Comparison of ENCODE assay signal across 16 mouse cellular contexts in the genomic region with DNA sequence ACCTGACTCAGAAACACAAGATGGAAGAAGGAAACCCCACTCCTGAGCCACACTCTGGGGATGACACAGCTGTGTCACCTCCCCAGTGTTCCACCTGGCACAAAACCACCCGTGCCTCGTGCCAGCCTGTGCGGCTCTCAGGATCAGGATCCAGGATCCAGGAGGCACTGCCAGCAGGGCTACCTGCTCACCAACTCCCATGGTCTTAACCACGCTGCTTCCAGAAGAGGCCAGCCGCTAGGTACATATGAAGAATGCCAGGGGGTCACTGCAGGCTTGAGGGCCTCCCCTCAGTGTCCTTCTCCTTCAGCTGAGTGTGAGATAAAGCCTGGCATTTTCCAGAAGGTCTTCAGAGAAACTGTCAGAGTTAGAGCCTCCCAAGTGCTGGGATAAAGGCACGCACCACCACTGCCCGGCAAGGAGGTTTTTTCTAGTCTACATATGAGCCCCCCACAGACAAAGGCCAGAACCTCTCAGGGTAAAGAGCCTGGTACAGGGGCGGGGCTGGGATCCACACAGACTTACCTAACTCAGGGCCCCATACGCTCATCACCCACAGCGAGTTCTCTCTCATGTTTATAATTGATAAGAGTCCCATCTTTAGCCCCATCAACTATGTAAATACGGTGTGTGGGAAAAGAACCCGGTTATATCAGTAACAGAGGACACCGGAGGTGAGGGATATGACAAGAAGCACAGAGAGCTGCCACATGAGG. TPM values are rescaled to one million over a fixed set of nuclear protein-coding genes. Genes with fewer than 3 reads are reported as not detected.
DNase-seq lines count a peak whose midpoint lies in the region; ATAC-seq lines count a peak whose summit lies in the region.
"Had no signal": no experiment of that assay in that cellular context is flagged by ENCODE, and none has a peak within 500 bp of the region (broad histone marks: within the 10 kb centered on the region; RNA-seq: fewer than 3 reads in every experiment).

No protein-coding gene starts in this region.

- no peak overlapping the region for H3K4me2 ChIP-seq in kidney, embryonic 15.5 days
- no peak overlapping the region for H3K4me2 ChIP-seq in intestine, embryonic 15.5 days (replicated peaks)
- H3K4me2 ChIP-seq: limb, embryonic 13.5 days had no signal

- H3K4me1 ChIP-seq in kidney, embryonic 15.5 days: peaks cover 42% of the 10 kb centered on the region
- peaks cover 23% of the 10 kb centered on the region for H3K4me1 ChIP-seq in intestine, embryonic 15.5 days (replicated peaks)

- no peak overlapping the region for H3K4me3 ChIP-seq in kidney, embryonic 15.5 days (replicated peaks)
- H3K4me3 ChIP-seq in intestine, embryonic 15.5 days (replicated peaks): no peak overlapping the region
- H3K4me3 ChIP-seq: limb, embryonic 13.5 days had no signal

- WGBS in kidney, embryonic 15.5 days: 90% methylated on average over 13 of the region's 13 CpGs
- WGBS in intestine, embryonic 15.5 days: 72% methylated on average over 13 of the region's 13 CpGs

- no peak overlapping the region for H3K9ac ChIP-seq in kidney, embryonic 15.5 days
- H3K9ac ChIP-seq in intestine, embryonic 15.5 days: no peak overlapping the region
- H3K9ac ChIP-seq: limb, embryonic 13.5 days had no signal

- no peak overlapping the region for H3K27ac ChIP-seq in kidney, embryonic 15.5 days
- H3K27ac ChIP-seq in intestine, embryonic 15.5 days: no peak overlapping the region
- H3K27ac ChIP-seq: limb, embryonic 13.5 days; macrophage had no signal

- peaks cover 28% of the 10 kb centered on the region for H3K36me3 ChIP-seq in kidney, embryonic 15.5 days
- peaks cover 4% of the 10 kb centered on the region; the same call in 1 of the 2 replicates for H3K36me3 ChIP-seq in intestine, embryonic 15.5 days

- no peaks in the 10 kb centered on the region for H3K27me3 ChIP-seq in kidney, embryonic 15.5 days
- no peaks in the 10 kb centered on the region for H3K27me3 ChIP-seq in intestine, embryonic 15.5 days (replicated peaks)
- H3K27me3 ChIP-seq: CH12.LX; limb, embryonic 13.5 days had no signal

- H3K9me3 ChIP-seq in kidney, embryonic 15.5 days (replicated peaks): no peaks in the 10 kb centered on the region
- H3K9me3 ChIP-seq in intestine, embryonic 15.5 days: no peaks in the 10 kb centered on the region
- H3K9me3 ChIP-seq: limb, embryonic 13.5 days had no signal

- no peak for DNase-seq in kidney, adult 11 months
- DNase-seq in c-Kit-positive CD71-positive TER-119-negative erythroid progenitor cells, embryonic 14.5 days (ENCODE audit: low read depth): peak; percentile 74
- DNase-seq in lung, adult 18-20 months: no peak
- no peak for DNase-seq in kidney, postnatal 36 days
- DNase-seq: adrenal gland, adult 8-10 months; cerebellum, adult 11-12 months; gastrocnemius, postnatal 36 days had no signal

- ATAC-seq in kidney, embryonic 15.5 days (replicated peaks; ENCODE audit: low FRiP score): peak; percentile 50; the same call in 1 of the 2 replicates
- ATAC-seq in intestine, embryonic 15.5 days: peak; percentile 40; the same call in 1 of the 2 replicates
- ATAC-seq in megakaryocyte, adult 5-6 weeks (ENCODE audit: poor library complexity, severe bottlenecking): 0 out of 2 replicates have a peak, but pooled peaks have one; percentile 31

RNA-seq across cellular contexts. Expression of gene Ssh1, which starts 9.5 kb away (rescaled TPM):
- polyA plus RNA-seq in kidney, embryonic 15.5 days (2015; fragmentation: Nextera tagmentation; extraction: Ambion mirVana): 14.7 and 18.3 TPM in 2 replicates
- 10.1 and 11.8 TPM in 2 replicates for polyA plus RNA-seq in intestine, embryonic 15.5 days (2015; fragmentation: Nextera tagmentation; extraction: Ambion mirVana)
- total RNA-seq in megakaryocyte, adult 5-6 weeks (2015): 10.2 and 10.4 TPM in 2 replicates
- total RNA-seq in megakaryocyte, adult 5-6 weeks (2017): 4.7 and 4.9 TPM in 2 replicates

RNA-seq across cellular contexts. Expression of gene Dao, which starts 19.3 kb away (rescaled TPM):
- polyA plus RNA-seq in kidney, embryonic 15.5 days (2015; fragmentation: Nextera tagmentation; extraction: Ambion mirVana): 14.2 and 14.9 TPM in 2 replicates
- polyA plus RNA-seq in intestine, embryonic 15.5 days (2015; fragmentation: Nextera tagmentation; extraction: Ambion mirVana): 13.8 and 17.1 TPM in 2 replicates
- not detected in 2 replicates for total RNA-seq in megakaryocyte, adult 5-6 weeks (2015)
- total RNA-seq in megakaryocyte, adult 5-6 weeks (2017): not detected in 2 replicates
- total RNA-seq: adrenal gland, adult 8-10 months; gastrocnemius, postnatal 36 days; hematopoietic stem cell, adult 5-6 weeks; layer of hippocampus, postnatal 25 days had no signal
- polyA plus RNA-seq: limb, embryonic 13.5 days; macrophage; neural tube, embryonic 14.5 days had no signal
